Mouse (Mus musculus) cerebellum, adult 18-20 months (tissue): ENCODE measurements at regions not wholly inside any gene's neighbourhood (a gene's known extent, or its start where the extent isn't known, plus 50 kb on each side); places are given as distances from the start of the nearest gene placed in this dataset.

ENCODE experiments used
- DNase-seq, 2 experiments: peaks; one replicate each; pipeline ENCODE4 v3.0.0; 2021

DNA sequence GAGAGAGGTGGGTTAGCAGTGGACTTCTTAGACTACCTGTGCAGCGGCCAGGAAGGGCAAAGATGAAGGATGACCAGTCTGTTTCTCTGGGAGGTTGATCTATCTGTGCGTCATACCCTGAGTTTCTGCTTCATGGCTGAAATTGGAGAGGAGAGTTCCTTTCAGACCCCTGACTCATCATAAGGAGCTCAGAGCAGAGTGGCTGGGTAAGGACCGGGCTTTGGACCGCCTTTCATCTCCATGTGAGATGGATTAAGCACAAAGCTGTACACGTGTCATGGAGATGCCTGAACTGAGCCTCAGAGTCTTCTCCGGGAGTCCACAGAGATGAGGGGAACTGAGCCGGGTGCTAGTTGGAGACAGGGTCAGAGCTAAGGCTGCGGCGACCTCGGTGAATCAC lies 80.7 kb upstream of the Gm9887 start:
- no peak for DNase-seq

- DNase-seq, result no peak
These were observed 78.9 kb upstream of the Gm9887 start for GRCm38 (mm10) chr12:69451110-69451509.

- DNase-seq, result no peak
These were observed 75.9 kb upstream of the Gm9887 start for GRCm38 (mm10) chr12:69447962-69448767.

DNA sequence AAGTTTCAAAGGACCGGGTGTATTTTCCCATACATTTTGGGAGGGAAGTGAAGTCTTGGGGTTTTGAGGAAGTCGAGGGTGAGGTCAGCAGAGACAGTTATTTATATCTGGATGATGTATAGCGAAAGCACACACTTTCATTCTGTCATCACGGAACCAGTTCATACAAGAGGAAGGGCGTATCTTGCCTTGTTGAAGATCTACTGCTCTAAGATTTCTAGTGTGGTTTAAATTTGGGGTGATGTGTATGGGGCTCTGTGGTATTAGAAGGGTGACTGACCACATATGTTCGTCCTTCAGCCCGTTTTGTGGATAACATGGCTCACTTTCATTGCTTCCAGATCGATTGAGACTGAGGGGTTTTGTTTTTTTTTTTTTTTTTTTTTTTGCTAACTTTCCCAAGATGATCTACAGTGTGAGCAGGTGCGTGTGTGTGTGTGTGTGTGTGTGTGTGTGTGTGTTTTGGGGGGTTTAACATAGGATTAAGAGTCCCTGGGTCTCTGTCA lies 75.1 kb upstream of the Gm9887 start:
- no peak for DNase-seq

GRCm38 (mm10) chr12:69446468-69447321 lies 74.4 kb upstream of the Gm9887 start:
- peak; percentile 13 to 31 for DNase-seq

DNA sequence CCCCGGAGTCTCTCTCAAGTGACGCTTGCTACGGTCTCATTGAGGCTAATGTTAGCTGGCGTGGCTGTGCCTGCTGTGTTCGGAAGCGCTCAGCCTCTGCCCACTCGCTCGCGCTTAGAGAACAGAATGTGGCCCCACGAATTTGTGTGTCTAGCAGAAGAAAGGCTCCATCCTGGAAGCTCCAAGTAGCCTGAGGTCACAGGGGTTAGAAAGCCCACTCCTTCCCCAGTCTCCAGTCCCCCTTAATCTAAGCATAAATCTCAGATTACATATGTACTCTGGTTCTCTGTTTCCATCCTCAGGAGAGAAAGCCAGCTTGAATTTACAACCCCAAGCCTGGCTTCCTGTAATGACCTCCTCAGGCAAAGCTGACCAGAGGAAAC lies 73.8 kb upstream of the Gm9887 start:
- DNase-seq, result no peak

GRCm38 (mm10) chr12:69442321-69442720 lies 70.1 kb upstream of the Gm9887 start:
- DNase-seq, result no peak

DNA sequence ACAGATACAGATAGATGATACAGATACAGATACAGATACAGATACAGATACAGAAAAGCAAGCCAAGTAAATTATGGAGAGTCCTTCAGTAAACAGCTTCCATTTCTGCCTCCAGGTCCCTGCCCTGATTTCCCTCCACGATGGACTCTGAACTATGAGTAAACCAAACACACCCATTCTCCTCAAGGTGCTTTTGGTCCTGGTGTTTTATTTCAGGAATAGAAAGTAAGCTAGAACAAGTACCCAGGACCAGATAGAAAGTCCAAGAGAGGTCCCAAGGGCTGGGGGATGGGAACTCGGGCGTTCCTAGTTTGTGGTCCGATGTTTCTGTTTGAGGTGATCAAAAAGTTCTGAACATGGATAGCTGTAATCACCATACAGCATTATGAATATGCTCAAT lies 69.5 kb upstream of the Gm9887 start:
- no peak for DNase-seq

DNA sequence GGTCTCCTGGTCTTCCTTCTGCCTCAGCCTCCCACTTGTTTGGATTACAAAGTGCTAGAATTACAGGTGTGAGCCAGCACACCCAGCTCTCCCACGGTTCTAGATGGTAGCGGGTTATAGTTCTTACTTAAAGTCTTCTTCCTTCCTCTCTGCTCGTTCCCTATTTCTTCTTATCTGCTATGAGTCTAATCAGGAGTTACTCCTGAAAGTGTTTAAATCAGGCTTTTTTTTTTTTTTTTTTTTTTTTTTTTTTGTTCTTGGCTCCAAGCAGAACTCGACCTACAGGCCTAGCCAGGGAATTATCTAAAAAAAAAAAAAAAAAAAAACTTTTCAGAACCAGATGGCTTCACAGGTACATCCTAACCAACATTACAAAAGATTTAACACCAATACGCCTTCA lies 66.0 kb upstream of the Gm9887 start:
- DNase-seq, result no peak

GRCm38 (mm10) chr12:69436839-69437501 lies 64.7 kb upstream of the Gm9887 start:
- no peak for DNase-seq

- no peak for DNase-seq
These were observed 62.1 kb upstream of the Gm9887 start for GRCm38 (mm10) chr12:69434315-69434714.

GRCm38 (mm10) chr12:69432086-69432485 lies 59.8 kb upstream of the Gm9887 start:
- DNase-seq, result no peak

GRCm38 (mm10) chr12:69428108-69428507 lies 55.9 kb upstream of the Gm9887 start:
- no peak for DNase-seq

GRCm38 (mm10) chr12:69425610-69426009 lies 53.4 kb upstream of the Gm9887 start:
- DNase-seq, result no peak

DNA sequence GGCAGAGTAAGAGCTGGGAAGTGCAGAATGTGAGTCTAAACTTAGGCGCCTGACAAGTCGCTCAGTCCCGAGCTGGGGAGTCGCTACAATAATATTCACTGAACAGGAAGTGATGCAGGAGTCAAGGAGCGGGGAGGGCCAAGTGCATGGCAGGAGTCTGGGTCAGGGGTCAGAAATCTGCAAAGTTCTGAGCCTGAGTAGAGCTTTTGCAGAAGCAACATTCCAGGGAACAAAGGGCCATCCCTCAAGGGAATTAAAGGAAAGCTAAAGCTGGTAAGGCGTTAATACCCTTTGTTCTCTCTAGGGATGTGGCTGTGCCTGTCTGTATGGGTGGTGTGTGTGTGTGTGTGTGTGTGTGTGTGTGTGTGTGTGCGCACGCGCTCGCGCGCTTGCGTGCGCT lies 52.7 kb upstream of the Gm9887 start:
- no peak for DNase-seq
